Mouse (Mus musculus): ENCODE results near the gene Dvl3.
"Not testable (repeated sequence)": the region's sequence is repeated elsewhere in the genome, so short reads cannot be mapped to it uniquely, and the experiment has no call there.

DNA sequence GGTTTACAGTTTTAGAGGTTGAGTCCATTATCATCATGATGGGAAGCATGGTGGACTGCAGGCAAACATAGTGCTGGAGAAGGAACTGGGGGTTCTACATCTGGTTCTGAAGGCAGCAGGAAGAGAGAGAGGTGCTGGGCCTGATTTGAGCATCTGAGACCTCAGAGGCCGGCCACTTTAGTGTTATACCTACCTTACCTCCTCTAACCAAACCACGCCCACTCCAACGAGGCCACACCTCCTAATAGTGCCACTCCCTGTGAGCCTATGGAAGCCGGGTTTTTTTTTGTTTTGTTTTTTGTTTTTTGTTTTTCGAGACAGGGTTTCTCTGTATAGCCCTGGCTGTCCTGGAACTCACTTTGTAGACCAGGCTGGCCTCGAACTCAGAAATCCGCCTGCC lies 33.1 kb upstream of the Dvl3 start:
- TF ChIP-seq POLR2A (IDR thresholded peaks at IDR 0.05; ENCODE audit: low read depth, low read length); CTCF (IDR thresholded peaks at IDR 0.05; ENCODE audit: extremely low read depth, insufficient read depth, insufficient read length, insufficient replicate concordance): not testable (repeated sequence)
